Mouse (Mus musculus) heart, adult 8-10 months (tissue): ENCODE measurements around the gene Rcan1. TPM values are rescaled to one million over a fixed set of nuclear protein-coding genes. Genes with fewer than 3 reads are reported as not detected.
"Not testable (repeated sequence)": the region's sequence is repeated elsewhere in the genome, so short reads cannot be mapped to it uniquely, and the experiment has no call there.

Source experiments
- DNase-seq: peaks from one replicate; pipeline ENCODE4 v3.0.0; 2022; ENCODE audit warnings: low spot score
- total RNA-seq, 4 experiments: library from RNA; stranded (reverse); gene quantifications; 2 replicates each; pipeline ENCODE4 v1.2.4; 2022

The Rcan1 gene
- total RNA-seq = 100 to 1,000 TPM in 1 of 4 experiments, 10 to 100 TPM in 3; 51.0 to 123 (median 71.2) TPM

DNA sequence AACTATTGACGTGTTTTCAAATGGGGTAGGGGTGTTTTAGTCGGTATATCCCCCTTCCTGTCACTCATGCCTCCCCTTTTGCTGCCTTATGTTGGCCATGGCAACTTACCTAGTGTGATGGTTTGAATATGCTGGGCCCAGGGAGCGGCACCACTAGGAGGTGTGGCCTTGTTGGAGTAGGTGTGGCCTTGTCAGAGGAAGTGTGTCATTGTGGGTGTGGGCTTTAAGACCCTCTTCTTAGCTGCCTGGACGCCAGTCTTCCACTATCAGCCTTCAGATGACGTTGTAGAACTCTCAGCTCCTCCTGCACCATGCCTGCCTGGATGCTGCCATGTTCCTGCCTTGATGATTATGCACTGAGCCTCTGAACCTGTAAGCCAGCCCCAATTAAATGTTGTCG, at the start of gene Rcan1:
Rcan1 (minus strand) TSS at position 162 of the 400 bp plus-strand sequence.
- no peak for DNase-seq

DNA sequence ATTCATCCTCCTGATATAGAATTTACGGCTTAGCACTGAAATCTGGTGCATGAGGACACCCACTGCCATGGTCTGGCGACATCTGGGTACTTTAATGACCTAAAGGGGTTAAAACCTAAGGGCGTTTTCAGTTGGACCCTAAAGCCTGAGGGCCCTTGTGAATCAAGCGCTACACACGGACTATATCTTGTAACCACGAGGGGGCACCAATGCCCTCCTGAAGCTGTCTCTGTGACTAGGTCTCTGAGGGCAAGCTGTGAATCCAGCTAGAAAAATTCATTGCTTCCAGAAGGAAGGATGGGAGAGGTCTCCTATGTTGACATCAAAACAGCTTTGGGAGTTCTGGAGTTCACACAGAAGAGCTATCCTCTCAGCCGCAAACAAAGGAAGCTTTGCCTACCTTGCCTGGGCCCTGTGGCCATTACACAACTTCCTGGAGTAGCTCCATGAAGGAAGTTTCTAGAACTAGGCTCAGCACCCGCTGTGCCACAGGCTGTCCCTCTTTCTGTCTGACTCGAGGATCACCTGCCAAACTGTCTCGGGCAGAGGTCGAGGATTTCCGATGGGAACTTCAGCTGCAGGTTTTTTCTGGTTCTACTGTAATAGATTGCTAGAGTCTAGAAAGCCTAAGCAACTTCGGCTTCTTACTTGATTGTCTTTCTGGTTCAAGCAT, 49.3 kb upstream of the Rcan1 start:
- no peak for DNase-seq

DNA sequence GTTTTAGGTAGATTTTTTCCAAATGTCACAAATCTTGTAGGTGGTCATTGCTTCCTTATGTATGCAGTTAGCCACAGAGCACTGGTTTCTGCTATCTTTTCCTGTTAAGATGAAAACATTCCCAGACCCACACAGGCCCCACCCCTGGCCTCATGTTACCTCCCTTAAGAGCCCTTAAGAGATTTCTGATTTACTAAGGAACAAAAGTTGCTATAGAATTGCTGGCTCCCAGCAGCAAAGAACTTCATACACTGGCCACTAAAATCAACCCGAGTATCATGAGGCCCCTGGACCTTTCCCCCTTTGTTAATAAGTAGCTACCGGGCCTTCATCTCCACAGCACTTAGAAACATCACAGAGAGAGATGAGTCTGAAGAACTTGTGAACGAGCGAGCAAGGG, 48.1 kb upstream of the Rcan1 start:
- DNase-seq = no peak

DNA sequence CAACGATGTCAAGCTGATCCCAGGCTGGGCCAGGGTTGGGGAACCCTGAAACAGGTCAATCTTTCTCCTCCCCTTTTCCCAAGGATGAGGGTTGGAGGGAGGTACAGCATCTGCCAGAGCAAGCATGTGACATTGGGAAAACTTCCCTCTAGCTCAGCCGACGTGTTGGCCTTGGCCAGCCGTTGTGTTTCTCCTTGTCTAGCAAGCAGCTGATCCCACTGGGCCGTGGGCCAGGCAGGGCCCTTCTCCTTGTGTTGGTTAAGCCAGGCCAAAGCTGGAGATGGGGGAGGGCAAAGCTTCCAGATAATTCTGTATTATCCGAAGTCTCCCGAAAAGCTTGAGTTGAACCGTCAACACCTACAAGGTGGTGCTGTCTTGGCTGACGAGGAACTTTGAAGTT, 45.5 kb upstream of the Rcan1 start:
- peak; percentile 49 for DNase-seq

DNA sequence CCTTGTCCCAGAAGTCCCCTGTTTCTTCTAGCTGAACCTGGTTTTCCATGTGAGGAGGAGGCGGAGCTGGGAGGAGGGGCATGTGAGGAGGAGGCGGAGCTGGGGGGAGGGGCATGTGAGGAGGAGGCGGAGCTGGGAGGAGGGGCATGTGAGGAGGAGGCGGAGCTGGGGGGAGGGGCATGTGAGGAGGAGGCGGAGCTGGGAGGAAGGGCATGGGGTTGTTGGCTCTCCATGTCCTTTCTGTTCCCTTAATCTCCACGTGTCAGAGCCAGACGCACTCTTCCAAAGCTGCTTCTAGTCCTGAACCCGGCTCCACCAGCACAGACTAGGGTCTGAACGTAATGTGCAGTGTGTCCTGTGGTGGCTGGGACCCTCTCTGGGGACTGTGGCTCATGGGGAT, 44.2 kb upstream of the Rcan1 start:
- DNase-seq = not testable (repeated sequence)

DNA sequence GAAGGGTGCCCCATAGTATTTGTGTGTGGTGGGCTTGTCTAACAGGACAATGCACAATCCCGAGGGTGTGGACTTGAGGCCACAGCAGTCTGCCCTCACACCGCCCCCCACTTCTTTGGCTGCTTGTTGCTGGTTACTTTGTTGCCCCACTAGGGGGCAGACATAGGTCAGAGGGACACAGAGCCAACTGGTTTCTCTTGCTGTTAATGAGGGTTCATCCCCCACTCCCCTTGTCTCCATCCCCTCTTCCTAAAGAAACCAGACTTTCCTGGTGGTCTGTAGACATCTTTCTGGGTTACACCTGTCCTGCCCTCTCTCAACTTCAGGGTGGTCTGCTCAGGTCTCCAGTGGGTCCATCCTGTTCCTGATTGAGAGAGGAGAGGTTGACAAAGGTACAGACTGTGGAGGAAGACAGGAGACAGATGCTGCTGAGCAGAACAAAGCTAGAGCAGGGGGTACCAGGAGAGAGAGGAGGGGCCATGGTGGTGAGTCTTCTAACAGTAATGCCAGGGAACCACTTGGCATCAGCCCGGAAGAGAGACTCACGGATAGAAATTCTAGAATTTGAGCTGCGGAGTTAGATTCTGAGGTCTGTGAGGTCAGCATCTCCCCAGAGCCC, 41.2 kb upstream of the Rcan1 start:
- no peak for DNase-seq

DNA sequence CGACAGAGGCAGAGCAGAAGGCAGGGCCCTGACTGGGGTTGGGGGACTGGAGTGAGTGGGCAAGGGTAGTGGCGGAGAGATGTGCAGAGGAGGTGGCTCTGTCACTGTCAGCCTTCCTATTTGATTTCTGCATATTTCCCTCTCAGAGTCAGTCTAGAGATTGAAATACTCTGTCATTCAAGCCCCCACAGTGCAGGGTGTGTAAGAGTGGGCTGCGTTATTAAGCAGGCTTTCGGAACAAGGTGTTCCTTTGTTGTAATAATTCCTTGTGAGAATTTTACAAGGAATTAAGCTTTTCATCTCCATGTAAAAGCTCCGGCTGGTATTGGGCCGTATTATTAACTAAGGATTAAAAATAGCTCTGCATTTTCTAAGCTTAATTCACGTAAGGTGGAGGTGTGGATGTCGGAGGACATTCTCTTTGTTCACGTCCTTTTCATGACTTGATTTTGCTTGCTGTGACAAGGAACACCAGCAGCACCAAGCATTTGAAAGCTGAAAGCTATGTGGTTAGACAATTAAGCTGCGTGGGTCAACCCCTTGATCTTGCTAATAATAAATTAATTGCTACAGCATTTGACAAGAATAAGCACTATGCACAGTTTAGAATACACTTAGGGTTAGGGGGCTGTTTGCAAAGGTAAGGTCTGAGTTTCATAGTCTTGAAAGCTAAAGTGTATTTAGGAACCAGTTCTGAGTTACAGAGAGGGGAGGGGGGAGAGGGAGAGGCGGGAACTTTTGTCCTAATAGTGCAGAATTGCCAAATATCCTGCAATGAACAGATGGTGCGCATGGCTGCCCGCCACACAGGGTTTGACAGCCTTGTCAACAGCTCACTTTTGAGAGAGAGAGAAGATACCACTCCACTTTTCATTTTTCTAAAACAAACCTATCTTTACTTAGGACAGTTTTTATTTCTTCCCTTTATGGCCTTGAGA, 40.4 kb upstream of the Rcan1 start:
- no peak for DNase-seq

DNA sequence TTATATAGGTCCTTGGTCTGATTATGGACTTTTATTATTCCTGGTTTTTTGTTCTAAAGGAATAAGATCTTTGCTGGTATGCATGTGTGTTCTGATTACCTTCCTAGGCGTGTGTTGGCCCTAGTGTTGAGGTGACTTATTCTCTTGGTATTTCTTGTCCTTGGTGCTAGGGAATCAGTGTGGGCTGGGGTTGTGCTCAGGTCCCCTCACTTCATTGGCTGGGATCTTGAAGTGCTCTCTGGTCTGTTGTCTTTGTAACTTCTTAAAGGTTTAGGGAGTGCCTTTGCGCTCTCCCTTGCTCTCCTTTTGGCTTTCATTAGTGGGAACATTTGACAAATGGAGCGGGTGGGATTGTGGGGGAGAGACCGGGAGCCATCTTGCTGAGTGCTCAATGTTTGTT, 36.9 kb upstream of the Rcan1 start:
- no peak for DNase-seq

DNA sequence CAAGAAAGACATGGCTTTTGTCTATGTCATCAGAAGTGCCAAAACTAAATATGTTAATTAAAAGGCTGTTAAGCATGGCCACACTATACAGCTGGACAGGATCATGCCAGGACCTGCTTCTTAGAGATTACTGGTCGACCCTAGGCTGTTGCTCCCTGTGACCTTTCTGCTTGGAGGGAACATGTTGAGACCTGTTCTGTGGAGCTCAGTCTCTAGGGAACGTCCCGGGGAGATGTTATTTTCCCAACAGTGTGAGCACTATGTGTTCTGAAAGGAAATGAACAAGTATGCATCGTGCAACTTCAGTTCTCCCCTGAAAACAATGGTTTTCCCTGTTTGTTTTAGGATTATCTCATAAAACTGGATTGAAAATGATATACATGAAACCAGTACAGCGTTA, 32.4 kb upstream of the Rcan1 start:
- DNase-seq = no peak

DNA sequence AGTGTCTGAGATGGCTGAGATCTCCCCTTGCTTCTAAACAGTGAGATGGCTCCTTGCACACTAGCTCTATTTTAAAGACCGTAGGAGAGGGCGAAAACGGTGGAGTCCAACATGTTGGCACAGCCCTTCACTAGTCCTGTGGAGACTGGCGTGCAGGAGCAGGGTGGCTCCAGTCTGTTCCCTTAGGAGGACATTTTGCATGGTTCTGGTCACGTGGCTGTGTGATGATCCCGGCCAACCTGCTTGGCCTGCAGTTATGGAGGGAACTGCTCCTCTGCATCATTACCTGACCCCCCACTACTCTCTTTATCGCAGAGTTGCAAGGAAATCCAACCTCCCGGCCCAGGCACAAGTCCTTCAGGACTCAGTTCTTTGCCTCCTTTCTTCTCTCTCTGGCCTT, 29.9 kb upstream of the Rcan1 start:
- no peak for DNase-seq

DNA sequence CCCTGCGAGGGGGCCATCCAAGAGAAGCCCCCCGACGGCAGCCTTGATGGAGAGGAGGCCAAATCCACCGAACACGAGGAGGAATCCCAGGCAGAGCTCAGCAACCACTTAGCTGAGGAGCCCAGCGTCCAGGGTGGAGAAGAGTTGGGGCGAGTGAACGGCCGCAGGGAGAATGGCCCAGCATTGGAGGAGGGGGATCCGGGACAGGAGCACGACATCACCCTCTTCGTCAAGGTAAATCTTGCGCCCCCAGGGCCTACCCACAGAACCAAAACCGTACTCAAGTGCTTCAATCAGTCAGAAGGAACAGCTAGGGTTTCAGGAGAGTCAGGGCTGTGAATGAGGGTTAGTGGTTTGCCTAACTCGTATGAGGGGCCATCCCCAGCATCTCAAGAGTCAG, 28.7 kb upstream of the Rcan1 start:
- DNase-seq = no peak

DNA sequence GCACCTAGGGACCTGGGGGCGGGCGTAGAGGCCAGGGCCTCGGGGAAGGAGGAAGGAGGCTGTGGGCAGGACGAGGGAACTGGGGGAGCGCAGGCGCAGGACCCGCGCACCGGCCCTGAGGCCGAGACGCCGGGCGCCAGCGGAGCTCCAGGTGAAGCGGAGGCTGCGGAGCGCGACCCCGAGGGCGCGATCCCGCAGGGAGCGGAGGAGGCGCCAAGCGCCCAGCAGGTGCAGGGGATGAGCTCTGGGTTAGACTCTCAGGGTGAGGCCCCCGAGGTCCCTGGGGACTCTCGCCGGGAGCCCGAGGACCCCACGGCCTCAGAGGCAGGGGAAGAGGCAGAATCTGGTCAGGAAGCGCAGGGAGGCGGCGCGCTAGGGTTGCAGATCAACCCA, 27.9 kb upstream of the Rcan1 start:
- no peak for DNase-seq

DNA sequence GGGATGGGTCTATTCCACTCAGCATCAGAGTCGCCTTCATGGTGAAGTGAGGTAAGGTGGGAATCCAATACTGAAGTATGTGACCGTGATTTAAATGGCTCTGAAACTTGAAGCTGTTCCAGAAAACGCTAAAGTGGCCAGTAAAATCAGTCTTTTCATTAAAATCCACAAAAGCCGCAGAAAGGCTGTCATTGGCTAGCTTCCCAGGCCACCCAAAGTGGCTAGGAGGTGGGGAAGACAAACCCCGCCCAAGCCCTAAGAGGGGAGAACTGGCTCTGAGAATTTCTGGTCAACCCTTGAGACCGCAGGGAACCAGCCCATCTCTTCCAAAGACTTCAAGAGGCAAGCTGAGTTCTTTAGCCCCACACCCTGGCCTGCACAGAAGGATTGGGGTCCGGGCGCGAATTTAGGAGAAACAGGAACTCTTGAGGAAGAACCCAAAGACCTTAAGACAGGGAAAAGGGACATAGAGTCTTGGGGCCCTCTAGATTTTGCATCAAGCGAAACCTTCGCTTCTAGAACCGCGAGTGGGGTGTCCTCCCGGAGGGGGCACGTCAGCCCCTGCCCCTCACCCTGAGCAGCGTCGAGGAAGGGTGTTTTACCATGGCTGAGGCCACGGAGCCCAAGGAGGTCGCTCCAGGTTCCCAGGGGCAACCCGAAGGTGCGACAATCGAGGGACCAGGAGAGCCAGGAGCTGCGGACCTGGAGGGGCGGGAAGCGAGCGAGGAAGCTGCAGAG, 27.4 kb upstream of the Rcan1 start:
- DNase-seq = no peak

DNA sequence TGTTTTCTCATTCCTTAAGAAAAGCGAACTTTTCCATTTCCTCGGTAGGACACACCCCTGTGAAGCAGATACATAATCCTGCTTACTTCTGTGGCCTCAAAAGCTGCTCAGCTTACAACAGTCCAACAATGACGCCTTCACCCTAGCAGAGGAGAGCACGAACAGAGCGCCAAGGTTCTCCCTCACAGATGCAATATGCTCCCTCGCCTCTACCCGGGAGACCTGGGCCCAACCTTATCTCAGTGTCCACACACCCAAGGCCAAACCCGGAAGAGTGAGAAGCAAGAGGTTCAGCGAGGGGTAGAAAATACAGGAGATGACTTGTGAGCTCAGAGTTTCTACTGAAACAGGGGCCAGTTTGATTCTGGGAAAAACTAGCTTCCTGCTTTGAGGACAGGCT, 18.7 kb upstream of the Rcan1 start:
- DNase-seq = no peak

DNA sequence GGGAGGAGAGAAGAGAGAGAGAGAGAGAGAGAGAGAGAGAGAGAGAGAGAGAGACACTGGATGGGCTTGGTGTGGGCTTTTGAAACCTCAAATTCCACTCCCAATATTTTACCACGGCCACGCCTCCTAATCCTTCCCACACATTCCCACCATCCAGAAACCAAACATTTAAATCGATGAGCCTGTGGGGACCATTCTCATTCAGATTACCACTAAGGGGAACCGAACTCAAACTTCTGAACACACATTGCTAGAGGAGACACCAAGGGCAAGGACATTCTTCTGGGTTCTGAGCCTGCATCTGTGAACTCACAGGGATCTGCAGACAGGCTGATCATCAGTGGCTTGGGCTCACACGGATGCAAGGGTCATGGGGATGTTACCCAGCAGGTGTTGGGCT, 17.8 kb upstream of the Rcan1 start:
- no peak for DNase-seq

DNA sequence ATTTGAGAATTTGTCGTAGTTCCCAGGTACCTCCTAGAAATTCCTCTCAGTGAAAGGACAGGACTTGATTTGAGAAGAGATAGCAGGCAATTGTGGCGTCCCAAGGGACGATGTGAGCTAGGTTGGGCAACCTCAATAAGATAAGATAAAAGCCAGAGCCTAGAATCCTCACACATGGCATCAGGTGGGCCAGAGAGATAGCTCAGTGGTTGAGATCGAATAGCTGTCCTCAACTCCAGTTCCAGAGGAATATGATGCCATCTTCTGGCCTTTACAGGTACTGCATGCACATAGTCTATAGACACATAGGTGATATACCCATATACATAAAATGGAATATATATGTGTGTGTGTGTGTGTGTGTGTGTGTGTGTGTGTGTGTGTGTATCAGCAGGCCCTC, 16.8 kb upstream of the Rcan1 start:
- peak; percentile 42 for DNase-seq

DNA sequence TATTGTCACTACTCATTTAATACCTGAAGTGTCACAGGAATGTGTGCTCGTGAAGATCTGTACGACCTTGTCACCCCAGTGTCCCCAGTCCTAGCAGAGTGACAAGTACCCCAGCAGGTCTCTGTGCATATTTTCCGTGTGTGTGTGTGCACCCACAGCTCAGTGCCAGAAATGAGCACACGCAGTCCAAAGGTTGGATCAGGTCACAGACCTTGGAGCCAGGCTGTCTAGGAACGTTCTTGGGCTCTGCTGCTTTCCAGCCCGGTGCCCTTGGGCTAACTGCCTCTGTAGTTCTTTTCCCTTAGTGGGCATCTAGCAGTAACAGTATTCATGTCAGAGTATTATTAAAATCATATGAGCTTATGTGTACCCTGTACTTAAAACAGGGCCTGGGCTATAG, 16.4 kb upstream of the Rcan1 start:
- no peak for DNase-seq

DNA sequence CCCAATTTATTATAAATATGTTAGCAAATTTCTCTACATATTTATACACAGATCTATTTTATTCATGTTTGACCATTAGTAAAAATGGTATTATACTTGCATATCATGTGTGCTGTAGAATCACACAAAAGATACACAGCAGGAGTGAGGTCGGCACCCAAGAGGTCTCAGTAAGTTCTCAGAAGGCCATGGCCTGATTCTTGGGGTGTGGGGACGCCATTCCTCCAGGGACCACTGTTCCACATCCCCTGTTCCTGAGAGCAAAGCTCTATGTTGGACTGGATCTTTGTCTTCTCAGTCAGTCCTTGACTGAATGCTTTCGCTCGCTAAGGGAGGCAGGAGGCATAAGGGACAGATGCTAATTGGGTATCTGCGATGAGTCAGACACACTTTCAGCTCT, 14.8 kb upstream of the Rcan1 start, which contains the start of gene Clic6:
Clic6 (plus strand) TSS at position 301 of the 400 bp plus-strand sequence.
- no peak for DNase-seq

DNA sequence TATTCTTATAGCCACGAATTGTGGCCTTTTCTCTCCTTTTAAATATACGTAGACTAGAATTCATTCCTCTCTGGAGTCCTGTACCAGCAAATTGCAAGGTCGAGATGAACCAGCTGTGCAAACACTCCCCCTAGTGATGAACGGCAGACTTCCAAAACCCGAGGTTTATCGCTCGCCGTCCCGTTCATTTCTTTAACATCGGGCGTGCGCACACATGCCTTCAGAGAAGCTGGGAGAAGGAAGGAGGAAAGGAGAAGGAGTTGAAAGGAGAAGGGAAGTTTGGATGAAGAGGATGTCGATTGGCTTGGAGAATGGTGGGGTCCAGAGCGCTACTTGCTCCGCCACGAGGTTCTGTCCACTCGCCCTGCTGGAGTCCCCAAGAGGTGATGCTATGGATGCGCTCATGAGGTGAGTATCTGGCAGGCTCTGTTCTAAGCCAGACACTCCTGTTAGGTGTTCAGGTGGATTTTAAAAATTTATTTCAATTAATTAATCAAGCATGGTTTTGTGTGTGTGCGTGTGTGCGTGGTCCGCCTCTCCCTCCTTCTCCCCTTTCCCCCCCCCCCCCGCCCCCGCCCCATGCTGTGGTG, 8.0 kb upstream of the Rcan1 start:
- peak; percentile 62 for DNase-seq

DNA sequence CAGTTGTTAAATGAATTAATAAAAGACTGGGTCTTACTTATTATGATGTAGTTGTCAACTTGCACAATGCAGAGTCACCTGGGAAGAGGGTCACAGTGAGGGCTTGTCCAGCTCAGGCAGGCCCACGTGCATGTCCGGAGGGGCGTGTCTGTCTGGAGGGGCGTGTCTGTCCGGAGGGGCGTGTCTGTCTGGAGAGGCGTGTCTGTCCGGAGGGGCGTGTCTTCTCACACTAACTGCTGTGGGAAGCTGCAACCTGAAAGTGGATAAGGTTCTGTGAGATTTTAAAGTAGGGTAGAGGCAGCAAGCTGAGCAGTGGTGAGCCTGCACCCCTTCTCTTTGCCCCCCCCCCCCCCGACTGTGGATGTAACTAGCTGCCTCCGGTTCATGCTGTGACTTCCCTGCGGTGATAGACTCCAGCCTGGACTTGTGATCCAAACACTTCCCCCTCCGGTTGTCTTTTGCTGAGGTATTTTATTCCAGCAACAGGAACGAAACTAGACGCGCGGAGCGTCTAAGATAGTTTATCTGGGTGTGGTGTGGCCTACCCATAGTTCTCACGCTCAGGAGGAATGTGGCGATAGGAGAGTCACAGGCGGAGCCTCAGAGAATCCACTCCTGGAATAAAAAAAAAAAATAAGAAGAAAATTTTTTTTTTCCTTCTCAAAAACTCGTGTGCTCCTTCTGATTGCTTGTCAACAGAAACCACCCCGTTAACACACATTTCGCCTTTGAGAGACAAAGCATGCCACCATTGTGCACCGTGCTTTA, 4.6 kb upstream of the Rcan1 start:
- DNase-seq = no peak

DNA sequence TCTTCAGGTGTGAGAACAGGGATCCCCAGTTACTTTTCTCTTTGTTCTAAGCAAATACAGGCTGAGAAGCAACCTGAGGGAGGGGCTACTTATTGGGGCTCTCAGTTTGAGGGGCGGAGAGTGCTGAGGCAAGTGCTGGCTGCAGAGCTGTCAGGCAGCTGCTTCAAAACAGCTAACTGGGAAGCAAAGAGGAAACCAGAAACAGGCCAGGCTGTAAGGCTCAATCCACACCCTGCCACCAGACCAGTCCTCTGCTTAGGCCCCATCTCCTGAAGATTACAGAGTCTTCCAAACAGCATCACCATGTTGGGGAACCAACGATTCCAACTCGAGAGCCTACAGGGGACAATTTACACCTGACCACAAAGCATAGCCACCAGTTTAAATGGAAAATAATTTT, 2.2 kb upstream of the Rcan1 start:
- DNase-seq = no peak
